Mouse (Mus musculus) erythroid progenitor cell, adult 5-6 weeks (primary cell): ENCODE results near the gene Stab1. TPM values are rescaled to one million over a fixed set of nuclear protein-coding genes. Genes with fewer than 3 reads are reported as not detected.
A peak's percentile ranks its signal among the peaks of the same experiment; 100 is the strongest.

ENCODE experiments used
- ATAC-seq: replicated peaks from 2 replicates; pipeline ENCODE4 v1.8.0; 2016; ENCODE audit warnings: moderate number of reproducible peaks, mild to moderate bottlenecking, moderate TSS enrichment, inconsistent platforms; ENCODE audit not compliant: poor library complexity, low FRiP score, severe bottlenecking
- total RNA-seq, 2 experiments: library from RNA; stranded (forward) in 1 of 2; stranded (reverse) in 1 of 2; fragments of 150-400 nt in 1 of 2; fragments of 186-747, 209-891 nt in 1 of 2; gene quantifications; 2 replicates each; pipeline versions ENCODE4 v1.2.3 to v1.2.4; 2015 to 2017; ENCODE audit warnings: low replicate concordance in 2 of 2

Gene Stab1
- total RNA-seq (2015; ENCODE audit: low replicate concordance) (27.2 TPM in 1 of 2 replicates, not detected in the other), total RNA-seq (2017; ENCODE audit: low replicate concordance) (0.64 TPM in 1 of 2 replicates, not detected in the other)

- no peak for ATAC-seq
Observed at GRCm38 (mm10) chr14:31168425-31168824, at the start of gene Stab1. Gene Stab1 (minus strand): TSS chr14:31168641.

GRCm38 (mm10) chr14:31217666-31218065 is 49.2 kb upstream of the Stab1 start, which contains the start of gene Sema3g:
Gene Sema3g (plus strand): TSS chr14:31217860.
- ATAC-seq = no peak

GRCm38 (mm10) chr14:31216846-31217245 is 48.4 kb upstream of the Stab1 start, which contains the start of gene Nisch:
Gene Nisch (minus strand): TSS chr14:31216946.
- ATAC-seq = no peak

GRCm38 (mm10) chr14:31215157-31216002 is 46.9 kb upstream of the Stab1 start:
- ATAC-seq = peak; percentile 70

GRCm38 (mm10) chr14:31214684-31215083 is 46.2 kb upstream of the Stab1 start:
- no peak for ATAC-seq

GRCm38 (mm10) chr14:31213868-31214267 is 45.4 kb upstream of the Stab1 start:
- ATAC-seq = no peak

GRCm38 (mm10) chr14:31212499-31212898 is 44.1 kb upstream of the Stab1 start:
- ATAC-seq = no peak

- no peak for ATAC-seq
Observed at GRCm38 (mm10) chr14:31211854-31212253, 43.4 kb upstream of the Stab1 start.

- ATAC-seq = no peak
Observed at GRCm38 (mm10) chr14:31209133-31209557, 40.7 kb upstream of the Stab1 start.

GRCm38 (mm10) chr14:31208084-31208483 is 39.6 kb upstream of the Stab1 start, which contains the start of gene Tnnc1:
Gene Tnnc1 (plus strand): TSS chr14:31208312.
- no peak for ATAC-seq

GRCm38 (mm10) chr14:31207070-31207830 is 38.8 kb upstream of the Stab1 start:
- ATAC-seq = peak; percentile 80

- peak; percentile 83 for ATAC-seq
Observed at GRCm38 (mm10) chr14:31206472-31206981, 38.1 kb upstream of the Stab1 start.

- ATAC-seq = no peak
Observed at GRCm38 (mm10) chr14:31205562-31206467, 37.4 kb upstream of the Stab1 start.

GRCm38 (mm10) chr14:31205244-31205561 is 36.8 kb upstream of the Stab1 start:
- ATAC-seq = no peak

- no peak for ATAC-seq
Observed at GRCm38 (mm10) chr14:31204844-31205243, 36.4 kb upstream of the Stab1 start.

- ATAC-seq = no peak
Observed at GRCm38 (mm10) chr14:31200038-31200437, 31.6 kb upstream of the Stab1 start.

- ATAC-seq = no peak
Observed at GRCm38 (mm10) chr14:31199599-31199998, 31.2 kb upstream of the Stab1 start.

- ATAC-seq = no peak
Observed at GRCm38 (mm10) chr14:31197547-31198516, 29.4 kb upstream of the Stab1 start.
